Mouse (Mus musculus): ENCODE measurements around the gene Casz1.

Casz1 gene

GRCm38 (mm10) chr4:148881001-148881669 lies 76.9 kb downstream of the Casz1 start:
- no peak for DNase-seq

DNA sequence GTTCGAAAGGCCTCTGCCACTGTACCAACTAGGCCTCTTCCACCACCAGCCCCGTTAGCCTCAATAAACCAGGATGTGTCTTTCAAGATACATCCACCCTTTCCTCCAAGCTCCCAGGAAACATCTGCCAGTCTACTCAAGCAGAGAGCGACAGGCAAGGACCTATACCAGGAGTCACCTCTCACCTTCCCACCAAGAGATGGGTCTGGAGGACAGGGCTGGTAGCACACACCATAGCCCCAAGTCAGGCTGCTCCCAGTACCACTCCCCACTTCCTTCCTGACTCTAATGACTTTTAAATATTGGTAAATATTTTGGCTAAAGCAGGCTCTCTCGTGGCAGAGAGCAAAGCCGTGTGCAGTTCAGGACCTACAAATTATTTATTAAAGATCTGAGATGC lies 77.6 kb downstream of the Casz1 start:
- no peak for DNase-seq

- no peak for DNase-seq
Observed at GRCm38 (mm10) chr4:148882360-148882929, 78.2 kb downstream of the Casz1 start.

GRCm38 (mm10) chr4:148884596-148884995 lies 80.4 kb downstream of the Casz1 start:
- DNase-seq, result no peak

GRCm38 (mm10) chr4:148885401-148885800 lies 81.2 kb downstream of the Casz1 start:
- DNase-seq, result no peak

- no peak for DNase-seq
Observed at GRCm38 (mm10) chr4:148885921-148886540, 81.8 kb downstream of the Casz1 start.

DNA sequence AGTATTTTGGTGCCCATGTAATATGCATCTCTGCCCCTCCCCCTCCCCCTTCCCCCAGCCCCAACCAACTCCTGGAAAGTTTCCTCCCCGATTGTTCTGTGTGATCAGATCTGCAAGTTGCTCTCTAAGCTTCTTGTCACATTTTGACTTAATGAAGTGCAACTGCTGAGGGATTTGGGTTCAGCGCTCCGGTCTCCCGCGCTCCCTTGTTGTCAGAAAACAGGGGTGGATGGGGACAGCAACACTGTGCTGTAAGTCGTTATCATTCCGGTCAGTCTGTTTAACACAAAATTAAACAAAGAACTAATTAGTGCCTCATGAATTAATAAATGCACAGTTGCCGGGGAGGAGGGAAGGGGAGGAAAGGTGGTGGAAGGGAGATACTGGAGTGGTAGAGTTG lies 84.0 kb downstream of the Casz1 start:
- DNase-seq, result no peak

GRCm38 (mm10) chr4:148889011-148889410 lies 84.8 kb downstream of the Casz1 start:
- DNase-seq, result no peak

- no peak for DNase-seq
Observed at GRCm38 (mm10) chr4:148890442-148890841, 86.2 kb downstream of the Casz1 start.

- no peak for DNase-seq
Observed at GRCm38 (mm10) chr4:148890892-148891838, 86.9 kb downstream of the Casz1 start.

DNA sequence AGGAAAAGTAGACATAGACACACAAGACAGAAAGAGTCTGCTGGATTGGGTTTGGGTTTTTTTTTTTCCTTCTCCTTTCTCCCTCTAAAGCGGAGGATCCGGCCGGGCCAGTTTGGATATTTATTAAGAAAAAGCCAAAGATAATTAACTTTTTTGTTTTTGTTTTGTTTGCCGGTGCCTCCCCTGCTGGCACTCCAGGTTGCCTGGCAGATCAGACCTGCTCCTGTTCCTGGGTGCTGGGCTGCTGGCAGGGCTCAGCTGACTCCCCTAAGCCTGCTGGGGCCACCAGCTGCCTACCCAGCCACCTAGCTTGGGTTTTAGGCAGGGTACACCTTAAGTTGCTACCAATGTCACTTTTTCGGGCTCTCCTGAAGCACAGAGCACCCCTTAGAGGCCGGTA lies 91.9 kb downstream of the Casz1 start:
- no peak for DNase-seq

- DNase-seq, result no peak
Observed at GRCm38 (mm10) chr4:148899927-148900294, 95.7 kb downstream of the Casz1 start.

GRCm38 (mm10) chr4:148900295-148901211 lies 96.3 kb downstream of the Casz1 start:
- peak; percentile 38 for DNase-seq

DNA sequence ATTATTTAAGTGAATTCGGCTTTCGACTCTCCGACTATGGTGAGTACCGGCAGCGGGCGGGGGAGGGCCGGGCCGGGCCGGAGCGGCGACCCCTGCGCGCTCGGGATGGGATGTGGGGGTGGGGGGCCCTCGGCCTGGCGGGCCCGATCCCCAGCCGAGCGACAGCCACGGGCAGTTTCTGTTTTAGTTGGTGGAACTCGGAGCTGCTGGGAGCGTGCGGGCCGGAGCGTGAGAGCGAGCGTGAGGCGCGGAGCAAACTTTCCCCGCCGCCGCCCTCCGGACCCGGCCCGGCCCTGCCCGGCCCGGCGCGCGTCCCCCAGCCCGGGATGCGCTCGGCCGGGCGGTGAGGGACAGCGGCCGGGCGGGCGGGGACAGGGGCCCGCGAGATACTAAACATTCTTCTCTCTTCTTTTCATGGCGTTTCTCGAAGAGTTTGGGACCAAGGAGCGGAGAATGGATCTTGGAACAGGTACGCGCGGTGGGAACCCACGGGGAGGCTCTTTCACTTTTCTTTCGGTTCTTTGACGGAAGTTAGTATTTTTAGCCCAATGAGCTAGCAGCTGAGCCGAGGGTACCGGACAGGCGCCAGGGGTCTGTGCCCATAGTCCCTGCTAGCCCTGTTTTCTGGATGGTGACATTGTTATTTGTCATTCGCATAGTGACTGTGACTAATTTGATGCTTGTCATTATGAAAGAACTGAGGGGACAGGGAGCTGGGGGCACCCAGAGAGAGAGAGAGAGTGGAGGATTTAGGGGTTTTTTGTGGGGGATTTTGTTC lies 97.2 kb downstream of the Casz1 start:
- no peak for DNase-seq

DNA sequence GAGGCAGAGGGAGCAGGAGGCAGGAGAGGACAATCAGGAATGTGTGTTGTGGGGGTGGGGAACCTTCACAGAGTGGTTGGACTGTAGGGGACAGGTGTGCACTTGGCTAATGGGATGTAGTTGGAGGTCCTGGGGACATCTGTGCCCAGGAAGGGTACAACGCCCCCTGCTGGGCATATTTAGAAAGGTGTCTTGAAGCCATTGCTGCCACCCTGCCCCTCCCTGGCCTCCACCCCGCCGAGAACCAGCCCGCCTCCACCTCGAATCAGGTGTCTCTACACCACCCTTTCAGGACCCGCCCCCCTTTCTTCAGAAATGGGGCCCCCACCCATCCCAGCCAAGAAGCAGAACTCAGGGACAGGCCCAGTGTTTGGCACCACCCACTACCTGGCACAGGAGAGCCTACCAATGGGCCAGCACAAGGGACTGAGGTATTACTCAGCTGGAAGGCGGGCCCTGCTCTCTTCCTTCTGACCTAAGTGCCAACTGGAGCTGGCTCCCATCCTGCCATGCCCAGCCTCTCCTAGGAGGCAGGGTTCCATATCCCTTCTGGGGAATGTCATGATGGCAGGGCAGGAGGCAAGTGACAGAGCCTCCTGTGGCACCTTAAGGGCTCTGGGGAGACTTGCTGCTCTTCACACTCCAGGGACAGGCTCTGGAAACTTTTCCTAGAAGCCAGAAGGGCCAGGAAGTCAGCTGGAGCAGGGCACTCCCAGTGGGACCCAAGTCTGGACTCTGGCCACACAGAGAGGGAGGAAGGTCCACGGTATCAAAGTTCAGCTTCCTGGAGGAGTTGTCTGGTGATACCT lies 98.9 kb downstream of the Casz1 start:
- DNase-seq, result no peak

DNA sequence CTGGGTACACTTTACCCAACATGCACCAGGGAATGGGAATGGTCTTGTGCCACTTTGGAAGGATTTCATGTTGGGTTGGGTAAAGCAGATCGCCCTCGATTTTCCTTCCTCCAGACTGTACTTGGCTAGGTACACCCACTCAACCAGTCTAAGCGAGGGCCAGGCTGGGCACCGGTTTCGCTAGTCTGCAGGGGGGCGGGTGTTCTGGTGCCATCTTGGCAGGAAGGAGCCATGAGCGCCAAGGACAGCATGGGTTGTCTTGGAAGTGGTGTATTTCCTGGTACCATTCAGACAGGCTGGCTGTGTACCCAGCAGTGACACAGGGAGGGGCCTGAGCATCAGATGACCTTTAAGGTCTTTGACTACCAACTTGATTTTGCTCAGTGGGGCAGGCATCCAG lies 101.1 kb downstream of the Casz1 start:
- no peak for DNase-seq

- DNase-seq, result no peak
Observed at GRCm38 (mm10) chr4:148906806-148907205, 102.6 kb downstream of the Casz1 start.

- DNase-seq, result no peak
Observed at GRCm38 (mm10) chr4:148908214-148908681, 104.0 kb downstream of the Casz1 start.

- no peak for DNase-seq
Observed at GRCm38 (mm10) chr4:148908760-148909510, 104.7 kb downstream of the Casz1 start.

GRCm38 (mm10) chr4:148909566-148909965 lies 105.3 kb downstream of the Casz1 start:
- no peak for DNase-seq

All from right cerebral cortex, postnatal 14 days (tissue).